Mouse (Mus musculus) G1E (cell line): ENCODE results near the gene Nsun3.

ENCODE experiments used
- CTCF ChIP-seq: IDR thresholded peaks from 2 replicates; pipeline ENCODE4 v1.5.1; 2012; ENCODE audit warnings: low read depth, low read length, inconsistent platforms, mixed read lengths
- GATA1 ChIP-seq: IDR thresholded peaks from 2 replicates; pipeline ENCODE4 v1.6.1; 2012; ENCODE audit warnings: borderline replicate concordance, low read length, inconsistent platforms, mixed read lengths
- TAL1 ChIP-seq: conservative IDR thresholded peaks from 2 replicates; pipeline ENCODE4 v1.6.1; 2012; ENCODE audit warnings: low read depth, low read length, inconsistent platforms, mixed read lengths

GRCm38 (mm10) chr16:62755307-62755706 lies 31.3 kb downstream of the Nsun3 start:
- TF ChIP-seq CTCF (no peak), TAL1 (no peak), GATA1 (no peak)
